Comparison of ENCODE assay signal across 23 mouse cellular contexts in genomic region chr3:51688725-51689124, GRCm38 (mm10). TPM values are rescaled to one million over a fixed set of nuclear protein-coding genes. Genes with fewer than 3 reads are reported as not detected.
DNase-seq lines count a peak whose midpoint lies in the region; ATAC-seq and TF ChIP-seq lines count a peak whose summit lies in the region.
"Had no signal": no experiment of that assay in that cellular context is flagged by ENCODE, and none has a peak within 500 bp of the region (broad histone marks: within the 10 kb centered on the region; RNA-seq: fewer than 3 reads in every experiment).

No protein-coding gene starts in this region.

- no peak for TF ChIP-seq CTCF in MEL (IDR thresholded peaks at IDR 0.05 in 2 of 3, conservative IDR thresholded peaks at IDR 0.05 in 1 of 3; ENCODE audit: control insufficient read depth in 1 of 3, insufficient read depth in 1 of 3, low read depth in 2 of 3, low read length in 3 of 3, poor library complexity in 1 of 3, severe bottlenecking in 1 of 3)
- TF ChIP-seq CTCF in liver, embryonic 14.5 days (IDR thresholded peaks at IDR 0.05; ENCODE audit: low read depth) = no peak

- peaks cover 9% of the 10 kb centered on the region; the same call in 1 of the 2 replicates for H3K36me3 ChIP-seq in intestine, embryonic 16.5 days (ENCODE audit: control insufficient read depth, insufficient read depth, low read length)
- 0 out of 2 replicates have a peak, but pooled peaks cover 5% of the 10 kb centered on the region for H3K36me3 ChIP-seq in intestine, embryonic 15.5 days
- H3K36me3 ChIP-seq in MEL (ENCODE audit: control insufficient read depth in 1 of 2, insufficient read depth in 2 of 2, low read length in 2 of 2) = no peaks in the 10 kb centered on the region
- no peaks in the 10 kb centered on the region for H3K36me3 ChIP-seq in liver, embryonic 14.5 days (replicated peaks; ENCODE audit: control insufficient read depth, insufficient read depth, low read depth)

- 81% methylated on average over 8 of the region's 8 CpGs for WGBS in intestine, embryonic 16.5 days
- WGBS in intestine, embryonic 15.5 days = 84% methylated on average over 8 of the region's 8 CpGs
- 14% methylated on average over 8 of the region's 8 CpGs for WGBS in liver, embryonic 14.5 days (ENCODE audit: insufficient replicate concordance)

- H3K4me1 ChIP-seq in intestine, embryonic 16.5 days (ENCODE audit: control insufficient read depth, insufficient read depth, low read length) = no peaks in the 10 kb centered on the region
- H3K4me1 ChIP-seq in intestine, embryonic 15.5 days (replicated peaks) = no peaks in the 10 kb centered on the region
- peaks cover 0 to 2% of the 10 kb centered on the region in 2 experiments; a peak in 1 of 4 replicates for H3K4me1 ChIP-seq in MEL (ENCODE audit: control insufficient read depth in 1 of 2, insufficient read depth in 2 of 2, low read length in 2 of 2)
- peaks cover 11 to 16% of the 10 kb centered on the region in 2 experiments for H3K4me1 ChIP-seq in liver, embryonic 14.5 days (replicated peaks; ENCODE audit: control insufficient read depth in 2 of 2, insufficient read depth in 2 of 2, low read length in 1 of 2)
- H3K4me1 ChIP-seq: embryonic facial prominence, embryonic 13.5 days; midbrain, embryonic 15.5 days; neural tube, embryonic 15.5 days had no signal

- peak in 1 of 2 experiments; percentile 47; a peak in 1 of 4 replicates for TF ChIP-seq EP300 in MEL (IDR thresholded peaks at IDR 0.05; ENCODE audit: low read depth in 1 of 2, low read length in 2 of 2)
- peak; percentile 89 for TF ChIP-seq EP300 in liver, embryonic 14.5 days (IDR thresholded peaks at IDR 0.05; ENCODE audit: low read depth)

- no peaks in the 10 kb centered on the region for H3K27me3 ChIP-seq in intestine, embryonic 16.5 days (replicated peaks; ENCODE audit: control insufficient read depth, insufficient read depth, low read length)
- no peaks in the 10 kb centered on the region for H3K27me3 ChIP-seq in intestine, embryonic 15.5 days (replicated peaks)
- no peaks in the 10 kb centered on the region for H3K27me3 ChIP-seq in MEL (ENCODE audit: control insufficient read depth in 1 of 2, insufficient read depth in 2 of 2, low read length in 2 of 2)
- no peaks in the 10 kb centered on the region for H3K27me3 ChIP-seq in liver, embryonic 14.5 days (ENCODE audit: control insufficient read depth, insufficient read depth, low read length)
- H3K27me3 ChIP-seq: embryonic facial prominence, embryonic 13.5 days; midbrain, embryonic 15.5 days; neural tube, embryonic 15.5 days had no signal

- no peak for TF ChIP-seq RAD21 in MEL (IDR thresholded peaks at IDR 0.05; ENCODE audit: low read depth, low read length)

- TF ChIP-seq POLR2A in MEL (IDR thresholded peaks at IDR 0.05; ENCODE audit: control insufficient read depth in 1 of 2, insufficient read depth in 1 of 2, low read depth in 1 of 2, low read length in 2 of 2, poor library complexity in 1 of 2) = no peak

- DNase-seq in MEL (ENCODE audit: low read depth, low spot score) = no peak
- DNase-seq in liver, embryonic 14.5 days (ENCODE audit: low read depth in 3 of 3, low spot score in 3 of 3) = peak; percentile 54 to 66 (median 64)
- no peak for DNase-seq in left cerebral cortex, adult 9 months (ENCODE audit: low spot score in 2 of 2)
- no peak for DNase-seq in left cerebral cortex, postnatal 10 days (ENCODE audit: extremely low spot score in 1 of 2, low spot score in 2 of 2)
- DNase-seq: adrenal gland, postnatal 10 days; cerebellum, adult 9-11 months; kidney, adult 11 months; right cerebral cortex, postnatal 14 days had no signal

- no peaks in the 10 kb centered on the region for H3K9me3 ChIP-seq in intestine, embryonic 16.5 days (ENCODE audit: control insufficient read depth, low read length)
- no peaks in the 10 kb centered on the region for H3K9me3 ChIP-seq in intestine, embryonic 15.5 days
- no peaks in the 10 kb centered on the region for H3K9me3 ChIP-seq in MEL (replicated peaks; ENCODE audit: insufficient read depth, low read length)
- H3K9me3 ChIP-seq in liver, embryonic 14.5 days (ENCODE audit: control insufficient read depth, low read length) = no peaks in the 10 kb centered on the region
- H3K9me3 ChIP-seq: embryonic facial prominence, embryonic 13.5 days; midbrain, embryonic 15.5 days; neural tube, embryonic 15.5 days had no signal

- H3K9ac ChIP-seq in intestine, embryonic 16.5 days (ENCODE audit: low read depth, low read length) = no peak overlapping the region
- H3K9ac ChIP-seq in intestine, embryonic 15.5 days = no peak overlapping the region
- no peak overlapping the region for H3K9ac ChIP-seq in MEL (ENCODE audit: control insufficient read depth, low read depth, low read length, poor library complexity, severe bottlenecking)
- H3K9ac ChIP-seq in liver, embryonic 14.5 days (replicated peaks) = no peak overlapping the region
- H3K9ac ChIP-seq: embryonic facial prominence, embryonic 13.5 days; midbrain, embryonic 15.5 days; neural tube, embryonic 15.5 days had no signal

- H3K79me2 ChIP-seq in MEL (ENCODE audit: control insufficient read depth, insufficient read depth, low read length, poor library complexity) = no peaks in the 10 kb centered on the region

- ATAC-seq in intestine, embryonic 16.5 days = 0 out of 2 replicates have a peak, but pooled peaks have one; percentile 21
- no peak for ATAC-seq in intestine, embryonic 15.5 days
- ATAC-seq in common myeloid progenitor, adult 5-6 weeks (replicated peaks; ENCODE audit: low read depth, poor library complexity, severe bottlenecking) = peak; percentile 47; the same call in 1 of the 2 replicates
- peak; percentile 95 for ATAC-seq in liver, embryonic 14.5 days (ENCODE audit: insufficient read depth)
- ATAC-seq in frontal cortex, adult (ENCODE audit: low TSS enrichment) = no peak
- ATAC-seq: activated CD4-positive, CD25-positive, alpha-beta regulatory T cell, adult 4 months; forebrain, embryonic 16.5 days; hindbrain, embryonic 16.5 days; midbrain, embryonic 15.5 days had no signal

- H3K27ac ChIP-seq in intestine, embryonic 16.5 days (ENCODE audit: low read length) = no peak overlapping the region
- H3K27ac ChIP-seq in intestine, embryonic 15.5 days = no peak overlapping the region
- H3K27ac ChIP-seq in MEL (ENCODE audit: control insufficient read depth, low read depth, low read length) = no peak overlapping the region
- 0 out of 2 replicates have a peak overlapping the region, but pooled peaks have one; percentile 25 for H3K27ac ChIP-seq in liver, embryonic 14.5 days
- H3K27ac ChIP-seq: embryonic facial prominence, embryonic 13.5 days; kidney, postnatal 0 days; midbrain, embryonic 15.5 days; neural tube, embryonic 15.5 days had no signal

- no peak overlapping the region for H3K4me3 ChIP-seq in intestine, embryonic 16.5 days (ENCODE audit: low read length)
- no peak overlapping the region for H3K4me3 ChIP-seq in intestine, embryonic 15.5 days (replicated peaks)
- no peak overlapping the region for H3K4me3 ChIP-seq in MEL (ENCODE audit: control insufficient read depth in 1 of 2, insufficient read depth in 1 of 2, low read depth in 2 of 2, low read length in 2 of 2)
- H3K4me3 ChIP-seq in liver, embryonic 14.5 days (ENCODE audit: insufficient read depth in 1 of 2, low read depth in 2 of 2, low read length in 2 of 2) = no peak overlapping the region
- H3K4me3 ChIP-seq: embryonic facial prominence, embryonic 13.5 days; midbrain, embryonic 15.5 days; neural tube, embryonic 15.5 days had no signal

- intact Hi-C loops in left cerebral cortex, postnatal 10 days (cut with DNase I) = no loop called here

- H3K4me2 ChIP-seq in intestine, embryonic 16.5 days (ENCODE audit: low read depth, low read length) = no peak overlapping the region
- no peak overlapping the region for H3K4me2 ChIP-seq in intestine, embryonic 15.5 days (replicated peaks)
- H3K4me2 ChIP-seq in liver, embryonic 14.5 days (ENCODE audit: low read depth) = peak overlapping the region; percentile 35
- H3K4me2 ChIP-seq: embryonic facial prominence, embryonic 13.5 days; midbrain, embryonic 15.5 days; neural tube, embryonic 15.5 days had no signal

TF ChIP-seq in MEL, 35 proteins besides CTCF, POLR2A, EP300 and RAD21:
- TF ChIP-seq TBP (IDR thresholded peaks at IDR 0.05; ENCODE audit: low read depth, low read length) = no peak
- TF ChIP-seq TAL1 (IDR thresholded peaks at IDR 0.05; ENCODE audit: low read length) = peak; percentile 27; the same call in 1 of the 2 replicates

RNA-seq across cellular contexts. Expression of gene Mgst2, which starts 28.6 kb away (rescaled TPM):
- polyA plus RNA-seq in intestine, embryonic 16.5 days (2015; fragmentation: Nextera tagmentation; extraction: Ambion mirVana) = 49.8 and 61.7 TPM in 2 replicates
- polyA plus RNA-seq in intestine, embryonic 15.5 days (2015; fragmentation: Nextera tagmentation; extraction: Ambion mirVana) = 30.2 and 33.3 TPM in 2 replicates
- 0.69 and 1.0 TPM in 2 replicates for total RNA-seq in MEL (2012; rRNA removed)
- 1 to 10 TPM in 1 of 2 experiments, not detected in 1; 3.1 TPM for polyA plus RNA-seq in MEL (2012; ENCODE audit: insufficient read depth in 1 of 2, insufficient read length in 2 of 2, low read depth in 1 of 2, low replicate concordance in 2 of 2, missing spikeins in 1 of 2)
- total RNA-seq in common myeloid progenitor, adult 5-6 weeks (2017) = 2.3 and 9.9 TPM in 2 replicates
- 2.8 and 3.6 TPM in 2 replicates for polyA plus RNA-seq in liver, embryonic 14.5 days (2012; rRNA removed)
- polyA plus RNA-seq in liver, embryonic 14.5 days (2014; fragmentation: Nextera tagmentation; extraction: Ambion mirVana) = 19.0 and 20.8 TPM in 2 replicates
- total RNA-seq in left cerebral cortex, postnatal 10 days (2021) = under 1 TPM; 0.67 to 0.81 TPM
- total RNA-seq: layer of hippocampus, adult 18-20 months; layer of hippocampus, postnatal 25 days; left cerebral cortex, postnatal 36 days; liver, adult 2 months had no signal

Comparison
In these comparisons a context has a peak if more than half of its experiments do, and no peak if none do; other contexts are left out.
1. ATAC-seq: peak in intestine, embryonic 16.5 days (single experiment), common myeloid progenitor, adult 5-6 weeks (single experiment) and liver, embryonic 14.5 days (single experiment); none in intestine, embryonic 15.5 days (single experiment) and frontal cortex, adult (single experiment).
2. DNase-seq: peak in liver, embryonic 14.5 days (3 of 3); none in MEL (single experiment), left cerebral cortex, adult 9 months (0 of 2) and left cerebral cortex, postnatal 10 days (0 of 2).